Mouse (Mus musculus): ENCODE results near the gene Lat2. TPM values are rescaled to one million over a fixed set of nuclear protein-coding genes. Genes with fewer than 3 reads are reported as not detected.

The Lat2 gene
- polyA plus RNA-seq, 1 experiment from 2014 or later: 2.1 TPM

GRCm38 (mm10) chr5:134629508-134629907 lies 14.7 kb upstream of the Lat2 start:
- peaks cover 83% of the 10 kb centered on the region for H3K36me3 ChIP-seq (ENCODE audit: control insufficient read depth, insufficient read depth, low read length)
- peak overlapping the region; percentile 5; the same call in 1 of the 2 replicates for H3K9ac ChIP-seq (ENCODE audit: low read length)
- H3K9me3 ChIP-seq (ENCODE audit: control insufficient read depth, low read length): no peaks in the 10 kb centered on the region
- no peak overlapping the region for H3K4me3 ChIP-seq (ENCODE audit: control insufficient read depth in 1 of 2, insufficient read depth in 1 of 2, low read depth in 1 of 2, low read length in 2 of 2)
- H3K4me1 ChIP-seq (ENCODE audit: control insufficient read depth in 2 of 2, insufficient read depth in 2 of 2, low read length in 2 of 2): peaks cover 0 to 23% of the 10 kb centered on the region in 2 experiments; a peak in 3 of 4 replicates
- no peaks in the 10 kb centered on the region for H3K27me3 ChIP-seq (ENCODE audit: control insufficient read depth, insufficient read depth, low read length)
- no peak overlapping the region for H3K27ac ChIP-seq (replicated peaks in 1 of 2; ENCODE audit: control insufficient read depth in 1 of 2, insufficient read depth in 1 of 2, low read depth in 2 of 2, low read length in 2 of 2)
- H3K4me2 ChIP-seq (ENCODE audit: low read length): no peak overlapping the region
- no peak for ATAC-seq (ENCODE audit: insufficient number of reproducible peaks, insufficient read depth, low FRiP score, low read depth)
- WGBS: 20% methylated on average over 4 of the region's 4 CpGs

GRCm38 (mm10) chr5:134622069-134622468 lies 7.2 kb upstream of the Lat2 start:
- WGBS: 81% methylated on average over 2 of the region's 2 CpGs
- Histone ChIP-seq H3K36me3 (ENCODE audit: control insufficient read depth, insufficient read depth, low read length) (peaks cover 99% of the 10 kb centered on the region), H3K4me3 (ENCODE audit: control insufficient read depth in 1 of 2, insufficient read depth in 1 of 2, low read depth in 1 of 2, low read length in 2 of 2) (no peak overlapping the region), H3K27me3 (ENCODE audit: control insufficient read depth, insufficient read depth, low read length) (no peaks in the 10 kb centered on the region), H3K9ac (ENCODE audit: low read length) (no peak overlapping the region), H3K4me2 (ENCODE audit: low read length) (no peak overlapping the region), H3K9me3 (ENCODE audit: control insufficient read depth, low read length) (no peaks in the 10 kb centered on the region), H3K4me1 (ENCODE audit: control insufficient read depth in 2 of 2, insufficient read depth in 2 of 2, low read length in 2 of 2) (peaks cover 2 to 6% of the 10 kb centered on the region in 2 experiments; a peak in 2 of 4 replicates), H3K27ac (replicated peaks in 1 of 2; ENCODE audit: control insufficient read depth in 1 of 2, insufficient read depth in 1 of 2, low read depth in 2 of 2, low read length in 2 of 2) (no peak overlapping the region)
- no peak for ATAC-seq (ENCODE audit: insufficient number of reproducible peaks, insufficient read depth, low FRiP score, low read depth)

- Histone ChIP-seq H3K9me3 (ENCODE audit: control insufficient read depth, low read length) (no peaks in the 10 kb centered on the region), H3K9ac (ENCODE audit: low read length) (no peak overlapping the region), H3K27me3 (ENCODE audit: control insufficient read depth, insufficient read depth, low read length) (no peaks in the 10 kb centered on the region), H3K4me1 (ENCODE audit: control insufficient read depth in 2 of 2, insufficient read depth in 2 of 2, low read length in 2 of 2) (peaks cover 2 to 6% of the 10 kb centered on the region in 2 experiments; a peak in 2 of 4 replicates), H3K4me3 (ENCODE audit: control insufficient read depth in 1 of 2, insufficient read depth in 1 of 2, low read depth in 1 of 2, low read length in 2 of 2) (no peak overlapping the region), H3K4me2 (ENCODE audit: low read length) (no peak overlapping the region), H3K27ac (replicated peaks in 1 of 2; ENCODE audit: control insufficient read depth in 1 of 2, insufficient read depth in 1 of 2, low read depth in 2 of 2, low read length in 2 of 2) (no peak overlapping the region), H3K36me3 (ENCODE audit: control insufficient read depth, insufficient read depth, low read length) (peaks cover 95% of the 10 kb centered on the region)
- no peak for ATAC-seq (ENCODE audit: insufficient number of reproducible peaks, insufficient read depth, low FRiP score, low read depth)
- 82% methylated on average over 16 of the region's 16 CpGs for WGBS
These were observed 6.3 kb upstream of the Lat2 start for GRCm38 (mm10) chr5:134621099-134621640.

- no peaks in the 10 kb centered on the region for H3K27me3 ChIP-seq (ENCODE audit: control insufficient read depth, insufficient read depth, low read length)
- WGBS: 90% methylated on average over 9 of the region's 9 CpGs
- no peak overlapping the region for H3K4me2 ChIP-seq (ENCODE audit: low read length)
- H3K4me3 ChIP-seq (ENCODE audit: control insufficient read depth in 1 of 2, insufficient read depth in 1 of 2, low read depth in 1 of 2, low read length in 2 of 2): no peak overlapping the region
- H3K27ac ChIP-seq (replicated peaks in 1 of 2; ENCODE audit: control insufficient read depth in 1 of 2, insufficient read depth in 1 of 2, low read depth in 2 of 2, low read length in 2 of 2): peak overlapping the region in 1 of 2 experiments; percentile 37; a peak in 1 of 4 replicates
- no peak overlapping the region for H3K9ac ChIP-seq (ENCODE audit: low read length)
- peaks cover 95% of the 10 kb centered on the region for H3K36me3 ChIP-seq (ENCODE audit: control insufficient read depth, insufficient read depth, low read length)
- no peaks in the 10 kb centered on the region for H3K9me3 ChIP-seq (ENCODE audit: control insufficient read depth, low read length)
- no peak for ATAC-seq (ENCODE audit: insufficient number of reproducible peaks, insufficient read depth, low FRiP score, low read depth)
- H3K4me1 ChIP-seq (ENCODE audit: control insufficient read depth in 2 of 2, insufficient read depth in 2 of 2, low read length in 2 of 2): peaks cover 2 to 6% of the 10 kb centered on the region in 2 experiments; a peak in 2 of 4 replicates
These were observed 5.6 kb upstream of the Lat2 start for GRCm38 (mm10) chr5:134620457-134620856.

- Histone ChIP-seq H3K4me2 (ENCODE audit: low read length) (no peak overlapping the region), H3K27me3 (ENCODE audit: control insufficient read depth, insufficient read depth, low read length) (no peaks in the 10 kb centered on the region), H3K27ac (replicated peaks in 1 of 2; ENCODE audit: control insufficient read depth in 1 of 2, insufficient read depth in 1 of 2, low read depth in 2 of 2, low read length in 2 of 2) (no peak overlapping the region), H3K9me3 (ENCODE audit: control insufficient read depth, low read length) (no peaks in the 10 kb centered on the region), H3K9ac (ENCODE audit: low read length) (no peak overlapping the region), H3K4me3 (ENCODE audit: control insufficient read depth in 1 of 2, insufficient read depth in 1 of 2, low read depth in 1 of 2, low read length in 2 of 2) (no peak overlapping the region), H3K4me1 (ENCODE audit: control insufficient read depth in 2 of 2, insufficient read depth in 2 of 2, low read length in 2 of 2) (peaks cover 2 to 6% of the 10 kb centered on the region in 2 experiments; a peak in 2 of 4 replicates), H3K36me3 (ENCODE audit: control insufficient read depth, insufficient read depth, low read length) (peaks cover 74% of the 10 kb centered on the region)
- WGBS: 55% methylated on average over 3 of the region's 3 CpGs
- no peak for ATAC-seq (ENCODE audit: insufficient number of reproducible peaks, insufficient read depth, low FRiP score, low read depth)
These were observed 2.2 kb upstream of the Lat2 start for GRCm38 (mm10) chr5:134617071-134617470.

GRCm38 (mm10) chr5:134615780-134616179 lies 955 bp upstream of the Lat2 start:
- Histone ChIP-seq H3K4me2 (ENCODE audit: low read length) (no peak overlapping the region), H3K9ac (ENCODE audit: low read length) (no peak overlapping the region), H3K9me3 (ENCODE audit: control insufficient read depth, low read length) (no peaks in the 10 kb centered on the region), H3K4me3 (ENCODE audit: control insufficient read depth in 1 of 2, insufficient read depth in 1 of 2, low read depth in 1 of 2, low read length in 2 of 2) (no peak overlapping the region), H3K27me3 (ENCODE audit: control insufficient read depth, insufficient read depth, low read length) (no peaks in the 10 kb centered on the region), H3K4me1 (ENCODE audit: control insufficient read depth in 2 of 2, insufficient read depth in 2 of 2, low read length in 2 of 2) (peaks cover 2 to 6% of the 10 kb centered on the region in 2 experiments; a peak in 2 of 4 replicates), H3K36me3 (ENCODE audit: control insufficient read depth, insufficient read depth, low read length) (peaks cover 61% of the 10 kb centered on the region), H3K27ac (replicated peaks in 1 of 2; ENCODE audit: control insufficient read depth in 1 of 2, insufficient read depth in 1 of 2, low read depth in 2 of 2, low read length in 2 of 2) (no peak overlapping the region)
- 66% methylated on average over 4 of the region's 4 CpGs for WGBS
- no peak for ATAC-seq (ENCODE audit: insufficient number of reproducible peaks, insufficient read depth, low FRiP score, low read depth)

GRCm38 (mm10) chr5:134615380-134615779 lies 555 bp upstream of the Lat2 start:
- Histone ChIP-seq H3K9ac (ENCODE audit: low read length) (no peak overlapping the region), H3K4me1 (ENCODE audit: control insufficient read depth in 2 of 2, insufficient read depth in 2 of 2, low read length in 2 of 2) (peaks cover 2 to 6% of the 10 kb centered on the region in 2 experiments; a peak in 2 of 4 replicates), H3K36me3 (ENCODE audit: control insufficient read depth, insufficient read depth, low read length) (peaks cover 57% of the 10 kb centered on the region), H3K27me3 (ENCODE audit: control insufficient read depth, insufficient read depth, low read length) (no peaks in the 10 kb centered on the region), H3K4me2 (ENCODE audit: low read length) (no peak overlapping the region), H3K4me3 (ENCODE audit: control insufficient read depth in 1 of 2, insufficient read depth in 1 of 2, low read depth in 1 of 2, low read length in 2 of 2) (no peak overlapping the region), H3K27ac (replicated peaks in 1 of 2; ENCODE audit: control insufficient read depth in 1 of 2, insufficient read depth in 1 of 2, low read depth in 2 of 2, low read length in 2 of 2) (no peak overlapping the region), H3K9me3 (ENCODE audit: control insufficient read depth, low read length) (no peaks in the 10 kb centered on the region)
- ATAC-seq (ENCODE audit: insufficient number of reproducible peaks, insufficient read depth, low FRiP score, low read depth): no peak
- WGBS: 83% methylated on average over 8 of the region's 8 CpGs

- no peak overlapping the region for H3K4me3 ChIP-seq (ENCODE audit: control insufficient read depth in 1 of 2, insufficient read depth in 1 of 2, low read depth in 1 of 2, low read length in 2 of 2)
- no peak for ATAC-seq (ENCODE audit: insufficient number of reproducible peaks, insufficient read depth, low FRiP score, low read depth)
- no peaks in the 10 kb centered on the region for H3K4me1 ChIP-seq (ENCODE audit: control insufficient read depth in 2 of 2, insufficient read depth in 2 of 2, low read length in 2 of 2)
- no peaks in the 10 kb centered on the region for H3K9me3 ChIP-seq (ENCODE audit: control insufficient read depth, low read length)
- H3K4me2 ChIP-seq (ENCODE audit: low read length): no peak overlapping the region
- H3K9ac ChIP-seq (ENCODE audit: low read length): no peak overlapping the region
- H3K36me3 ChIP-seq (ENCODE audit: control insufficient read depth, insufficient read depth, low read length): peaks cover 46% of the 10 kb centered on the region
- 88% methylated on average over 8 of the region's 8 CpGs for whole genome bisulfite sequencing
- H3K27ac ChIP-seq (replicated peaks in 1 of 2; ENCODE audit: control insufficient read depth in 1 of 2, insufficient read depth in 1 of 2, low read depth in 2 of 2, low read length in 2 of 2): 0 out of 4 replicates have a peak overlapping the region, but pooled peaks of 1 of the 2 experiments have one; percentile 9
- no peaks in the 10 kb centered on the region for H3K27me3 ChIP-seq (ENCODE audit: control insufficient read depth, insufficient read depth, low read length)
These were observed 529 bp downstream of the Lat2 start for GRCm38 (mm10) chr5:134614296-134614695.
